Mouse (Mus musculus) neutrophil, adult 5-6 weeks (primary cell): ENCODE measurements around the gene Ccn1. TPM values are rescaled to one million over a fixed set of nuclear protein-coding genes. Genes with fewer than 3 reads are reported as not detected.

Experiments
- ATAC-seq: fragments of 151-379, 151-347 bp; 2 replicates; pipeline ENCODE4 v1.8.0; 2017; ENCODE audit warnings: mild to moderate bottlenecking, moderate TSS enrichment; ENCODE audit not compliant: insufficient number of reproducible peaks, poor library complexity, low FRiP score, severe bottlenecking; ENCODE audit errors: extremely low read depth
- total RNA-seq: library from RNA; stranded (forward); fragments of 200-1000 nt; gene quantifications from 2 replicates; pipeline ENCODE4 v1.2.3, GENCODE M21; 2017

The Ccn1 gene
- total RNA-seq, 1 experiment from 2014 or later = not detected

- no peak for ATAC-seq
Measured at GRCm38 (mm10) chr3:145626063-145626462, 23.7 kb downstream of the Ccn1 start.

- no peak for ATAC-seq
Measured at GRCm38 (mm10) chr3:145625546-145625945, 24.2 kb downstream of the Ccn1 start.

- no peak for ATAC-seq
Measured at GRCm38 (mm10) chr3:145624786-145625185, 25.0 kb downstream of the Ccn1 start.

- no peak for ATAC-seq
Measured at GRCm38 (mm10) chr3:145623047-145623446, 26.7 kb downstream of the Ccn1 start.

GRCm38 (mm10) chr3:145621209-145621608 is 28.6 kb downstream of the Ccn1 start:
- no peak for ATAC-seq

- no peak for ATAC-seq
Measured at GRCm38 (mm10) chr3:145619621-145620365, 30.0 kb downstream of the Ccn1 start.

GRCm38 (mm10) chr3:145618299-145618698 is 31.5 kb downstream of the Ccn1 start:
- ATAC-seq = no peak

- no peak for ATAC-seq
Measured at GRCm38 (mm10) chr3:145614362-145615115, 35.2 kb downstream of the Ccn1 start.

GRCm38 (mm10) chr3:145613234-145613633 is 36.5 kb downstream of the Ccn1 start:
- ATAC-seq = no peak

GRCm38 (mm10) chr3:145612662-145613061 is 37.1 kb downstream of the Ccn1 start:
- no peak for ATAC-seq

GRCm38 (mm10) chr3:145608320-145608719 is 41.5 kb downstream of the Ccn1 start:
- ATAC-seq = no peak

- ATAC-seq = no peak
Measured at GRCm38 (mm10) chr3:145605437-145606123, 44.2 kb downstream of the Ccn1 start.

- no peak for ATAC-seq
Measured at GRCm38 (mm10) chr3:145602410-145603206, 47.2 kb downstream of the Ccn1 start.

GRCm38 (mm10) chr3:145601345-145601744 is 48.4 kb downstream of the Ccn1 start:
- ATAC-seq = no peak

- no peak for ATAC-seq
Measured at GRCm38 (mm10) chr3:145600801-145601200, 49.0 kb downstream of the Ccn1 start.

GRCm38 (mm10) chr3:145599059-145599458 is 50.7 kb downstream of the Ccn1 start:
- no peak for ATAC-seq
